Mouse (Mus musculus) urinary bladder, postnatal 25 days (tissue): ENCODE measurements around the gene Bmp2k.

Experiments used
- DNase-seq: peaks from one replicate; pipeline ENCODE4 v3.0.0; 2022; ENCODE audit warnings: low spot score

Gene Bmp2k

GRCm38 (mm10) chr5:97108333-97108732 is 110.8 kb downstream of the Bmp2k start:
- DNase-seq: no peak

DNA sequence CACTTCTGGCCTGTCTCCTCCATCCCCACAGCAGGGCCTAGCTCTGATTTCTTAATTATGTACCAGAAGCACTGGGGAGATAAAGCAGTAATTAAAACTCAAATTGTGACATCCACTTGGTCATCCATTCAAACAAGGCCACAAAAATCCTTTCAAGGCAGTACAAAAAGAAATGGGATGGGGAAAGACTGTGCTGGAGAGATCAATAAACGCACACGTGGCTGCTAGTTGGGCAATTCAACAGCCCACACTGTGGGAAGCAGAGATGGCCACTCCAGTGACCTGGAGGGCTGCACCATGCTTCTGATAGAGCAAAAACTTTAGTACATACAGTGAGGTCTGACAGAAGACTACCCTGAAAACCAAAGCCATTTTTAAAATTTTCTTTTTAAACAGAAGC is 112.6 kb downstream of the Bmp2k start:
- DNase-seq: no peak

DNA sequence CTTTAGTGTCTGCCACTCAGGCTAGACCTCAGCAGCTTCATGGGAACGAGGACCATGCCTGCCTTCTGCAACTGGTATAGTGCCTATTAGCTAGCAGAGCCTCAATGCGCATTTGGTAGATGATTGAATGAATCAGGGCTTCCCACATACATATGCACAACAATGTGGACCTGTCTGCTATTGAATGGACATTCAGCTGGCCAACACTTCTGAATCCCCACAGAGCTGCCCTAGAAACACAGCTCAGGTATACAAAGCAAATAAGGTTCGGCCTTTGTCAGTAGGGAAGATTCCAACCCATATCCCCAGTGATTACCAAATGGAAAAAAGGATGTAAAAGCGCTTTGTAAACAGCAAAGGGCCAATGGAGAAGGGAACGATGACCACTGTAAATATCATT is 113.2 kb downstream of the Bmp2k start:
- DNase-seq: no peak

DNA sequence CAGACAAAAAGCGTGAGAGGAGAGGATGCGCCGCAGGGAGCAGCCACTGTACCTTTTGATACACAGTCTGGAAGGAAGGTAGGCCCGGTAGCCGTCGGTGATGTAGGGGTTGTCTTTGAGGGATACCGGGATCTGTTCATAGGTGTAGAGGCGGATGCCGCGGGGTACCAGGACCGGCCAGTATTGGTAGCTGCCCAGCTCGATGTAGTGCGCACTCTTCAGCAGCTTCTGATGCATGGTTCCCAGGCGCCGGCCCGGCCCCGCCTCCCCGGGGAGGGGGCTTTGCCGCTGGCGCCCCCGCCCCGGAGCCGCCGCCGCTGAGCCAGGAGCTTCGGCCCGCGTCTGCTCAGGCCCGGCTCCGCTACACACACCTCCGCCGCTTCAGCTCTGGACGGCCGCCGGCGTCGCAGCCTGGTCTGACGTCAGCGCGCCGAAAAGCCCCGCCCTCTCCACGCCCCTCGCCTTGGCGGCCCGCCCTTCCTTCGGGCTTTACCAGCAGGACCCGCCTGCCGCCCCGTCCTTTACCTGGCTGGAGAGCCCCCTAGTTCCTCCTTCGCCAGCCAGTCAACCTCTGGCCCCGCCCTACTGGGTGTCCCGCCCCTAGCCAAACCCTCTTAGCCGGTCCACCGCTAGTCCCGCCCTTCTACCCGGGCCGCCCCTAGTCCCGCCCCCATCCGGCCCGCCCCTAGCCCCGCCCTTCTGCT is 113.9 kb downstream of the Bmp2k start, which contains the start of gene Paqr3:
Gene Paqr3, minus strand, starts transcription at position 390 of the 704 bp plus-strand sequence.
- peak; percentile 98 for DNase-seq

DNA sequence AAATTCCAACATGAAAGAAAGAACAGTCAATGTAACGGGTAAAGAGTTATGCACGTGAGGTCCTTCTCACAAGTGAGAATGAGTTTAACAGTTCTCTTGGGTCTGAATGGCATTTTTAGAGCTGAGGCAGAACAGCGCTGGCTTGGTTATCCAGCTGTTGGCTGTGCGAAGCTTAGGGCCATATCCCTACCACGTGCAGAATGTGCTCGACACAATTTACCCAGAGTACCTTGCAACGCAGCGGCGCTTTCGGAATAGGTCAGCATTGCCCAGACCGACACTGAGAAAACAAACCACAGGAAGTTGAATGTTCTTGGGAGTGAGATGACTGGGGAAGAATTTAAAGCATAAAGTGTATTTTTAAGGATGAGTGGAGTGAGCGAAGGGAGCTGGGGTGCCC is 127.5 kb downstream of the Bmp2k start:
- DNase-seq: no peak

- no peak for DNase-seq
Observed at GRCm38 (mm10) chr5:97125459-97125970, 128.0 kb downstream of the Bmp2k start.

- DNase-seq: no peak
Observed at GRCm38 (mm10) chr5:97126005-97126404, 128.5 kb downstream of the Bmp2k start.

DNA sequence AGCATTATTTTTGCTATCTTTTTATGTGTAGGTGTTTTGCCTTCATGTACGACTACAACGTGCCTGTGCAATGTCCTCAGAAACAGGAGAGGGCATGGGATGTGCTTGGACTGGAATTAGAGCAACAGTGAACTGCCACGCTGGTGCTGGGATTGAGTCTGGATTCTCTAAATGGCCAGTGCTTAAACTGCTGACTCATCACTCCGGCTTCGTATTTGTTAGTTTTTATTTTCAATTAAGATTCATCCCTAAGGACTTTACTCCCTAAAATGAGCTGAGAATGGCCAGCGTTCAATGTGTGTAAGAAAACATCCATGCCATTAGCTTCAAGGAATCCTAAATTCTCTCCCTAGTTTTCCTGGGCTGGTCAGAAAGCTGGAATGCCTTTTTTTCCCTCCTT is 129.8 kb downstream of the Bmp2k start:
- no peak for DNase-seq

GRCm38 (mm10) chr5:97128242-97129226 is 131.0 kb downstream of the Bmp2k start:
- peak; percentile 24 for DNase-seq

DNA sequence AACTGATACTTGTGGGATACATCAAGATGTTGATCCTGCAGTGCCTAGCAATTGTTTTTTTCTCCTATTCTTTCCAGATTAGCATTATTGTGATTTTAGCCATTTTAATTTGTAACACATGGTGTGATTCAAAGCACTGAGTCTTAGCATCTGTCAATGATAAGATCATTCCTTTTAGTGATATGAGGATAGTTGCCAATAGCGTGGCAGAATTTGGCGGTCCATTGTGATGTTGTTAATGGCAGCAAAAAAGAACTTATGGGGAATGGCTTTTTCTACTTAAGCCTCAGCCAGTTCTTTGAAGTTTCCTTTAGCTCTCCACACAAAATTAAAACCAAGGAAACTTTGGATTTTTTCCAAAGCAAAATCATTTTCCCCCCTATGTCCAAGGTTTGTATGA is 132.1 kb downstream of the Bmp2k start:
- DNase-seq: no peak

- DNase-seq: no peak
Observed at GRCm38 (mm10) chr5:97135331-97135730, 137.8 kb downstream of the Bmp2k start.
